Mouse (Mus musculus) MN1 (cell line): Measurements from ENCODE around the gene Ccdc144b.

ENCODE experiments used
- DNase-seq: peaks from one replicate; pipeline ENCODE4 v3.0.0-alpha.2; 2016; ENCODE audit warnings: low spot score

Ccdc144b gene

DNA sequence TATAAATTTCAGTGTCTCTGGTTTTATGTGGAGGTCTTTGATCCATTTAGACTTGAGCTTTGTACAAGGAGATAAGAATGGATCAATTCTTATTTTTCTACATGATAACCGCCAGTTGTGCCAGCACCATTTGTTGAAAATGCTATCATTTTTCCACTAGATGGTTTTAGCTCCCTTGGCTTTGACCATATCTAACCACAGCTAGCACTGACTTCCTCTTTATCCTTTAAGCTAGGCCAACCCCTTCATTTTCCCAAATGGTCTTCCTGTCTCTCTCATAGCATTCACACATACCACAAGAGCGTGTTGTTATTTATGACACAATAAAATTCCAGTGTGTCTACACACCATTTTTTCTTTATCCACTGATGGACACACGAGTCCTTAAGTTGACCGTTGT, 23.4 kb downstream of the Ccdc144b start:
- no peak for DNase-seq

- no peak for DNase-seq
Observed at GRCm38 (mm10) chr3:36025732-36026131, 27.6 kb downstream of the Ccdc144b start.

DNA sequence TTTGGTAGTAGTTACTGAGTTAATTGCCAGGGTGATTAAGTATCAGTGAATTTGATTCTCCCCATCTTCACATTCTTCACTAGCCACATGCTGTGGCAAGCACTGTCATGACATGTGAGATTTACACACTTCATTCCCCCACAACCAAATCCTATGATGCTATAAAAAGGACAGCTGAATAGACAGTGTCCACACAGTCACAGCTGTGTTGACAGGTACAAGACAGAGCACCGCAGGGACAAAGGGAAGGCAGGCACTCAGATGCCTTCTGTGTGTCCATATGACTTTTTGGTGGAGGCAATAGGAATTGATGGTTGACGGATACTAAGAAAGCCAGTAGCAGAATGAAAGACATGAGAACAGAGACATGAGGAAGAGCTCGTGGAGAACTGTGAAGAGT, 42.1 kb downstream of the Ccdc144b start:
- no peak for DNase-seq

GRCm38 (mm10) chr3:36008411-36009154, 44.8 kb downstream of the Ccdc144b start:
- peak; percentile 27 for DNase-seq

- peak; percentile 70 for DNase-seq
Observed at GRCm38 (mm10) chr3:36004028-36004895, 49.1 kb downstream of the Ccdc144b start.

DNA sequence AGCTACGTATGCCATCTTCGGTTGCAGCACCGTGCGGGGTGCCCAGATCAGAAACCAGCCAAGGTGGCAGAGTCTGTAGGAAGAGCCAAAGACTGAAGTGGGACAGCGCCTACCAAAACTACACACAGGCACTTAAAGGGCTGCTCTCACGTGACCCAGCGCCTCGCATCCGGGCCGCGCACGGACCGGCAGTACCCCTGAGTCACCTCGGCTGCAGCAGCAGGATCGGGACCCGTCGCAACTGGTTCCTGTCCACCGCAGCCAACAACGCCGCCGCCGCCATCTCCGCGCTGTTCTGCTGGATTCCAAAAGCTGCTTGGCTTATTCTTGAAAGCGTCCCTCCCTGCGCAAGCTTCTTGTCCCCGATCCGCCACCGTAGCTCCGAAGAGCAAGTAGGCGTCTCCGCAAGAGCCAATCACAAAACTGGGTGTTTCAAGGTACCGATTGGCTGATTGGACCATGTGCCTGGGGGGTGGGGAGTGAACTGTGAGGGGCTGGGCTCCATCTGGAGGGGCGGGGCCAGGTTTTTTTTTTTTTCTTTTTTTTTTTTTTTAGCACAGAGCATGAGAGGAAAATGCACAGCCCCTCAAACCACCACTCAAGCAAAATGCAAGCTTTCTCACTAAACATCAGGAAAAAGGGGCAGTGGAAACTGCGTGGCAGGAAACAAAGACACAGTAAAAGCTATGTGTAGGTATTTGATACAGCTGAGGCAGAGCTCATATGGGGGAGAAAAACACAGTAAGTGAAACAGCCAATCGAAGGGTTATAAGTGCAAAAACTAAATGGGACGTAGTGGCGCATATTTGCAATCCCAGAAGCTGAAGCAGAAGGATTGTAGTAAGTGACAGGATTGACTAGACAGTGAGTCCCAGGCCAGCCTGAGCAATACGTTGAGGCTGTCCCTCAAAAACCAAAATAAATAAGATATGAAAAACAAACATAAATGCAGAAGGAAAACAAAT, 52.8 kb downstream of the Ccdc144b start, which contains the start of gene Mccc1:
Gene Mccc1 (minus strand): TSS at position 404 of the 965 bp plus-strand sequence.
- DNase-seq = peak; percentile 97

DNA sequence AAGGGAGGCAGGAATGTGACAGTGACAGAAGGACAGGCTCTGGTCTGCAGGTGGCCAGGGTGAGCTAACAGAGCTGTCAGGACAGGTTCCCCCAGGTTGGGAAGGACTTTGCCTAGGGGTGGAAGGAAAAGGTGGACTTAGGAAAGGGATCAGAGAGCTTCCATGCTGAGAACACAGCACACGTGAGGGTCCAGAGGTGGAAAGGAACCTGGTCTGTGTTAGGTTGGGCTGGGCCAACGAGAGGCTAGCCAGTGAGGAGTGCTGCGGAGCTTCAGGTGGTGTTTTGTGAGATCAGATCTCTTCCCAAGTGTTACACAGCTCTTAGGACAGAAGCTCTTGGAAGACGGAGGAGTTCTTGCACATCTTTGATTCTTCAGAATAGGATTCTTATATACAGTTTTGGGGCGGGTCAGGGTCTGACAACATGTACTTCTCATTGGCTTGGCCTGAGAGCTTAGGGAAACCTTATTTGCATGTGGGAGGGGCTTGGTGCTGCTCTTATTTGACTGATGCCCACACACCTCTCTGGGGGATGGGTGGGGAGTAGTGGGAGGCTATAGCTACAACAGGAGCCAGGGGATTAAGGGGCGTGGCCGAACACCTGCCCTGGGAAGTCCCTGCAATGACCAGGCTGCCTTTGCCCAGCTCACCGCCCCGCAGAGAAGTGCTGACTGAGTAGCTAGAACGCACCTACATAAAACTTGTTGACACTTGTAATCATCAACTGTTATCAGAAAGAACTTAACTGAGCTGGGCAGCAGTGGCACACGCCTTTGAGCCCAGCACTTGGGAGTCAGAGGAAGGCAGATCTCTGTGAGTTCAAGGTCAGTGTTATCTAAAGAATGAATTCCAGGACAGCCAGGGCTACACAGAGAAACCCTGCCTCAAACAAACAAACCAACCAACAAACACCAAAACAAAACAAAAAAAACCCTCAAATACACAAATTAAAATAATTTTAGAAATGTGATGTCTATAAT, 58.5 kb downstream of the Ccdc144b start:
- DNase-seq = no peak

- DNase-seq = no peak
Observed at GRCm38 (mm10) chr3:35990715-35991114, 62.6 kb downstream of the Ccdc144b start.

GRCm38 (mm10) chr3:35988031-35988430, 65.3 kb downstream of the Ccdc144b start:
- DNase-seq = no peak

DNA sequence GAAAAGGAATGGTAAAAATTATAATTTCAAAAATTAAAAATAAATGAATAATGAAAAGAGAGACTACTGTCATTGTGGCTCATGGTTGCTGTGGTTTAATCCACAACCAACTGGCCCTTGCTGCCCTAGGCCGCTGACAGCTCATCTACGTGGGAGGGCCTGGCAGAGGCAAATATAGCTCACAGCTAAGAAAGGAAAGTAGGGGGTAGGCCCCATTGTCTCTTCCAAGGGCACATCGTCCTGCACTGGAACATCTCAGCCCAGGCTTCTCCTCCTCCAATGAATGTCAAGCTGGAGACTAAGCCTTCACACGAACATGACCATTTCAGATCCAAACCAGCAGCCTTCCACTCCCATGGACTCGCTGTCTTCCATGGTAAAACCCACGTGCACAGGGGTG, 67.1 kb downstream of the Ccdc144b start:
- DNase-seq = no peak

DNA sequence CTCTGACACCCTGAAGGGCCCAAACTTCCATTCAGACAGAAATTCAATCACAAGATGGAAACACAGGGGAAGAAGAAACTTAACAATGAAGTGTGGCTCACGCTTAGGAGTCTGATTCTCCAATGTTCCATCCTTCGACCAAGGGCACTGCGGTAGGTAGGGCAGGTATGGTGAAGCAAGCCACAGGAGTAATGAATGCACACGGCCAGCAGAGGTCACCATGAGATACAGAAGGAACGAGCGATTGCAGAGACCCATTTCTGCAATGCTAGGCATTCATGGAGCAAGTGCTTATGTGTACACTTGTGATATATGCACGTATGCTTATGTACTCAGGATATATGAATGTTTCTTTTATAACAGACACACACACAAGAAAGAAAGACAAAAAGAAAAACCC, 79.8 kb downstream of the Ccdc144b start:
- peak; percentile 60 for DNase-seq

GRCm38 (mm10) chr3:35972985-35973384, 80.4 kb downstream of the Ccdc144b start:
- DNase-seq = no peak

- DNase-seq = no peak
Observed at GRCm38 (mm10) chr3:35971149-35971548, 82.2 kb downstream of the Ccdc144b start.

- no peak for DNase-seq
Observed at GRCm38 (mm10) chr3:35970441-35970840, 82.9 kb downstream of the Ccdc144b start.

GRCm38 (mm10) chr3:35967366-35967921, 85.9 kb downstream of the Ccdc144b start:
- no peak for DNase-seq

DNA sequence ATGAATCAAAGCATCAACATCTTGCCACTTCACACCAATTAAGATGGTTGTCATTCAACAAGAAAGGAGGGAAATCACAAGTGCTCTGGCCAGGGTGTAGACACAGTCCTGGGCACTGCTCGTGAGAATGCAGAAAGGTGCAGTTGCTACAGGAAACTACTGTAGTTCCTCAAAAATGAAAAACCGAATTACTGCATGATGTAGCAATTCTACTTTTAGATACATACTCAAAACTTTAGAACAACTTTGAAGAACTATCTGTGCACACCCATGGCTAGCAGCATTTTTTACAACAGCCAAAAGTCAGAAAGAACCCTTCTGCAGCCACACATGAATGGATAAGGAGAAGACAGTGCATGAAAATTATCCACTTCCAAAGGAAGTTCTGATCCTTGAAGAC, 86.9 kb downstream of the Ccdc144b start:
- no peak for DNase-seq

- no peak for DNase-seq
Observed at GRCm38 (mm10) chr3:35964928-35965327, 88.4 kb downstream of the Ccdc144b start.

DNA sequence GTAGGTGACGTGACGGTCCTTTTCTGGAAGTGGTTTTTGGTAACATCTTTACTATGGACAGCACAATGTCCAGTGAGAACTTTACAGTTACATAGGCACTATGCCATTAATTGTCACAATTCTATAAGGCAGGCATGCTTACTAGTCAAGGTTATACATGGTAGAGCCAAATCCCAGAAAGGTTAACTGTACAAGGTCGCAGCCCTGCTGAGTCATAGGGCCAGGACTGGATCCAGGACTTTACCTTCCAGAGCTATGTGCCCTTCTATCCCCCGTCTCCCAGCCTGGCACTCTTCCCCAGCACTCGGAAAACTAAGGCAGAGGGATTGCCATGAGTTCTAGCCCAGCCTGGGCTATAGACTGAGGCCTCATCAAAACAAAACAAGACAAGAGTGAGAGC, 89.4 kb downstream of the Ccdc144b start:
- no peak for DNase-seq

- DNase-seq = no peak
Observed at GRCm38 (mm10) chr3:35963401-35963800, 89.9 kb downstream of the Ccdc144b start.

GRCm38 (mm10) chr3:35962967-35963366, 90.4 kb downstream of the Ccdc144b start:
- no peak for DNase-seq
